Mouse (Mus musculus) cerebellum, adult 2 months (tissue): ENCODE measurements around the gene Lrrc36.

Source experiments
- CTCF ChIP-seq: fragments of 200-500 bp; IDR thresholded peaks from 2 replicates; pipeline ENCODE4 v1.5.1; 2011; ENCODE audit warnings: low read depth, mild to moderate bottlenecking, control low read depth, low read length, moderate library complexity, borderline replicate concordance; ENCODE audit not compliant: insufficient read depth
- POLR2A ChIP-seq: fragments of 200-500 bp; IDR thresholded peaks from 2 replicates; pipeline ENCODE4 v1.6.1; 2011; ENCODE audit warnings: low read length, control low read depth, borderline replicate concordance; ENCODE audit not compliant: insufficient read depth

DNA sequence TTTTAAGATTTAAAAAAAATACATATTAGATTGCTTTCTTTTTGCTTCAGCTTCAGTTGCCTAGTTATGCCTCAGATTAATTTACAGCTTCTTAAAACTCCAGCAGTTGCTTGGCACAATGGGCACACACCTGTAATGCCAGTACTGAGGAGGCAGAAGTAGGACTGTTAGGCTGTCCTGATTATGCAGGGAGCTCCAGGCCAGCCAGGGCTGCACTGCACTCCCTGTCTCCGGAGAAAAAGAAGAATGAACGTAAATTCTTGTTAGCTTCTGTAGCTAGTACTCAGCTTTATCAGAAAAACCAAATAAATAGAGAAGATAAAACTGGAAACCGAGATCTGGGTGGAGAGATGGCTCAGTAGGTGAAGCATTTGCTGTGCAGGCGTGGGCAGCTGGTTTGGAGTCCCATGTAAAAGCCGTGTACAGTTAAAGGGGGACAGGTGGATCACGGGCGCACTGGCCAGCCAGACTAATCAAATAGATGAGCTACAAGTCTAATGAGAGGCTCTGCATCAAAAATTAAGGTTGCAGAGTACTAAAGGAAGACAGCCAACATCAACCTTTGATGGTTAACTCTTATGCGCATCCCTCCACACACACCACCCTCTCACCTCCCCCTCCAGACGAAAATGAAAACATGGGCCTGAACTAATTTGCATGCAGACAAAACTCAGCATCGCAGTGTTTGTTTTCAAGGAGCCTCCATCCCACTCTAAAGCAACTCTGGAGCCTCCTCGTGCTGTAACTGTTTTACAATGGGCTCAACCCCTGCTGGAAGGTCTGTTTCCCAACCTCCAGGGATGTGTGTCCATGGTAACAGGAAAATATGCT is 32.1 kb downstream of the Lrrc36 start:
- TF ChIP-seq CTCF: no peak
- no peak for TF ChIP-seq POLR2A
